Mouse (Mus musculus) heart, postnatal 25 days (tissue): ENCODE data around the gene Gng10. TPM values are rescaled to one million over a fixed set of nuclear protein-coding genes. Genes with fewer than 3 reads are reported as not detected.

Source experiments
- total RNA-seq, 2 experiments: library from RNA; stranded (reverse); gene quantifications; 2 replicates each; pipeline ENCODE4 v1.2.3; 2021

The Gng10 gene
- total RNA-seq, 2 experiments from 2014 or later: 15.8 to 18.7 TPM

Other genes with a start within 250 kb of the Gng10 start
- gene Olfr267, start 247.4 kb upstream of the Gng10 start, total RNA-seq: under 1 TPM in 1 of 2 experiments, not detected in 1; 0.06 TPM
- gene Ecpas, start 122.3 kb upstream of the Gng10 start, total RNA-seq: 100 to 1,000 TPM; 188 to 190 TPM
- not detected for gene Zkscan16, start 91.5 kb upstream of the Gng10 start, total RNA-seq
- gene Ptgr1, start 48.0 kb upstream of the Gng10 start, total RNA-seq: 1 to 10 TPM; 4.2 to 4.7 TPM
- 10 to 100 TPM; 17.6 to 18.2 TPM for gene Dnajc25, start 40.0 kb upstream of the Gng10 start, total RNA-seq
- gene Gm20503, start 31.9 kb upstream of the Gng10 start, total RNA-seq: 1 to 10 TPM; 4.8 to 7.4 TPM
- not detected for gene AI481877, start 103.9 kb downstream of the Gng10 start, total RNA-seq
- 10 to 100 TPM; 14.4 to 15.1 TPM for gene Ugcg, start 154.2 kb downstream of the Gng10 start, total RNA-seq